ENCODE assay signal across 16 mouse cellular contexts in genomic region chr11:93101106-93101505, GRCm38 (mm10). TPM values are rescaled to one million over a fixed set of nuclear protein-coding genes. Genes with fewer than 3 reads are reported as not detected.
DNase-seq lines count a peak whose midpoint lies in the region; ATAC-seq and TF ChIP-seq lines count a peak whose summit lies in the region.
"Had no signal": no experiment of that assay in that cellular context is flagged by ENCODE, and none has a peak within 500 bp of the region (broad histone marks: within the 10 kb centered on the region; RNA-seq: fewer than 3 reads in every experiment).

No protein-coding gene starts in this region.

- no peak for DNase-seq in forebrain, embryonic 10.5 days (ENCODE audit: extremely low spot score, low spot score)
- peak; percentile 52 for DNase-seq in right cerebral cortex, adult 2 months (ENCODE audit: low spot score in 2 of 2)
- DNase-seq in right cerebral cortex, postnatal 4 days, result no peak
- DNase-seq in hindbrain, postnatal 0 days (ENCODE audit: low spot score), result peak; percentile 23
- peak; percentile 38 to 45 for DNase-seq in right cerebral cortex, postnatal 36 days (ENCODE audit: low spot score in 2 of 2)
- DNase-seq in heart, postnatal 36 days, result no peak
- DNase-seq: B cell, adult 2 months; gastrocnemius, postnatal 36 days; kidney, adult 18-20 months; thymus, postnatal 25 days had no signal

- no peak overlapping the region for H3K27ac ChIP-seq in forebrain, embryonic 15.5 days (replicated peaks)
- H3K27ac ChIP-seq in forebrain, embryonic 10.5 days, result no peak overlapping the region
- H3K27ac ChIP-seq in hindbrain, postnatal 0 days, result no peak overlapping the region
- H3K27ac ChIP-seq: liver, embryonic 12.5 days; macrophage had no signal

- H3K36me3 ChIP-seq in forebrain, embryonic 15.5 days, result no peaks in the 10 kb centered on the region
- H3K36me3 ChIP-seq in forebrain, embryonic 10.5 days (replicated peaks), result no peaks in the 10 kb centered on the region
- H3K36me3 ChIP-seq in hindbrain, postnatal 0 days (ENCODE audit: insufficient read depth, low read length), result no peaks in the 10 kb centered on the region
- H3K36me3 ChIP-seq: liver, embryonic 12.5 days had no signal

- H3K4me2 ChIP-seq in forebrain, embryonic 15.5 days (replicated peaks), result peak overlapping the region; percentile 88; the same call in 1 of the 2 replicates
- peak overlapping the region; percentile 91 for H3K4me2 ChIP-seq in hindbrain, postnatal 0 days (ENCODE audit: low read depth, low read length)
- H3K4me2 ChIP-seq: liver, embryonic 12.5 days had no signal

- WGBS in forebrain, embryonic 15.5 days, result 26% methylated on average over 2 of the region's 2 CpGs
- WGBS in forebrain, embryonic 10.5 days, result 19% methylated on average over 2 of the region's 2 CpGs
- WGBS in hindbrain, postnatal 0 days, result 14% methylated on average over 2 of the region's 2 CpGs

- ATAC-seq in forebrain, embryonic 15.5 days (replicated peaks), result no peak
- ATAC-seq in hindbrain, postnatal 0 days, result peak; percentile 33; the same call in 1 of the 2 replicates
- no peak for ATAC-seq in erythroblast, adult 5-6 weeks (replicated peaks; ENCODE audit: low FRiP score, poor library complexity, severe bottlenecking)
- ATAC-seq: liver, embryonic 12.5 days had no signal

- peaks cover 42% of the 10 kb centered on the region for H3K27me3 ChIP-seq in forebrain, embryonic 15.5 days
- H3K27me3 ChIP-seq in forebrain, embryonic 10.5 days (ENCODE audit: poor library complexity, severe bottlenecking), result peaks cover 71% of the 10 kb centered on the region
- no peaks in the 10 kb centered on the region for H3K27me3 ChIP-seq in hindbrain, postnatal 0 days (ENCODE audit: insufficient read depth, low read length)

- H3K4me3 ChIP-seq in forebrain, embryonic 15.5 days, result peak overlapping the region; percentile 45
- no peak overlapping the region for H3K4me3 ChIP-seq in forebrain, embryonic 10.5 days
- peak overlapping the region; percentile 67 for H3K4me3 ChIP-seq in hindbrain, postnatal 0 days (ENCODE audit: low read length)
- H3K4me3 ChIP-seq: erythroblast, embryonic 14.5 days; liver, embryonic 12.5 days had no signal

- no peak overlapping the region for H3K9ac ChIP-seq in forebrain, embryonic 15.5 days (replicated peaks)
- H3K9ac ChIP-seq in hindbrain, postnatal 0 days (replicated peaks; ENCODE audit: low read length), result no peak overlapping the region
- H3K9ac ChIP-seq: liver, embryonic 12.5 days had no signal

- intact Hi-C loops in heart, postnatal 36 days (cut with DNase I), result no loop called here

- H3K4me1 ChIP-seq in forebrain, embryonic 15.5 days, result peaks cover 30% of the 10 kb centered on the region
- peaks cover 30% of the 10 kb centered on the region for H3K4me1 ChIP-seq in forebrain, embryonic 10.5 days
- no peaks in the 10 kb centered on the region; the same call in 1 of the 2 replicates for H3K4me1 ChIP-seq in hindbrain, postnatal 0 days (ENCODE audit: insufficient read depth, low read length)

- no peaks in the 10 kb centered on the region for H3K9me3 ChIP-seq in forebrain, embryonic 15.5 days
- H3K9me3 ChIP-seq in forebrain, embryonic 10.5 days, result no peaks in the 10 kb centered on the region
- no peaks in the 10 kb centered on the region for H3K9me3 ChIP-seq in hindbrain, postnatal 0 days (ENCODE audit: low read length)
- H3K9me3 ChIP-seq: liver, embryonic 12.5 days had no signal

- TF ChIP-seq CTCF in hindbrain, postnatal 0 days (IDR thresholded peaks at IDR 0.05; ENCODE audit: low read depth), result peak; percentile 22; the same call in 1 of the 2 replicates

RNA-seq across cellular contexts. Expression of gene Car10, which starts 3.3 kb away (rescaled TPM):
- polyA plus RNA-seq in forebrain, embryonic 15.5 days (2015; fragmentation: Nextera tagmentation; extraction: Ambion mirVana), result 8.5 and 10.6 TPM in 2 replicates
- 0.25 and 0.41 TPM in 2 replicates for polyA plus RNA-seq in forebrain, embryonic 10.5 days (2016; fragmentation: Nextera tagmentation; extraction: Ambion mirVana)
- total RNA-seq in hindbrain, postnatal 0 days (2014; rRNA removed), result 49.8 and 54.1 TPM in 2 replicates
- polyA plus RNA-seq in hindbrain, postnatal 0 days (2015; fragmentation: Nextera tagmentation; extraction: Ambion mirVana), result 38.1 and 45.0 TPM in 2 replicates
- not detected in 2 replicates for total RNA-seq in erythroblast, adult 5-6 weeks (2015; ENCODE audit: low replicate concordance)
- 0.60 TPM in 1 of 2 replicates, not detected in the other for total RNA-seq in erythroblast, adult 5-6 weeks (2017; ENCODE audit: low replicate concordance)
- total RNA-seq in heart, postnatal 36 days (2021), result not detected
- total RNA-seq: gastrocnemius, postnatal 36 days; neutrophil, adult 5-6 weeks had no signal
- polyA plus RNA-seq: erythroblast, embryonic 14.5 days; macrophage had no signal

Comparison
In these comparisons a context has a peak if more than half of its experiments do, and no peak if none do; other contexts are left out.
1. DNase-seq: peak in right cerebral cortex, adult 2 months (2 of 2), hindbrain, postnatal 0 days (single experiment) and right cerebral cortex, postnatal 36 days (2 of 2); none in forebrain, embryonic 10.5 days (single experiment), right cerebral cortex, postnatal 4 days (single experiment) and heart, postnatal 36 days (0 of 2).
2. RNA of gene Car10, which starts 3.3 kb away (total RNA-seq): 49.8 to 54.1 TPM in hindbrain, postnatal 0 days; 0.60 TPM in erythroblast, adult 5-6 weeks and not detected in heart, postnatal 36 days; every median in the first group is over 10 times any median in the second.